Mouse (Mus musculus): ENCODE measurements at regions not wholly inside any gene's neighbourhood (a gene's known extent, or its start where the extent isn't known, plus 50 kb on each side); places are given as distances from the start of the nearest gene placed in this dataset. TPM values are rescaled to one million over a fixed set of nuclear protein-coding genes. Genes with fewer than 3 reads are reported as not detected.

Small RNA genes lying in the stretch of these regions (microRNA-seq; reads per million reads assigned to microRNA genes)
- gene Gm25754 (ENCODE audit: borderline number of aligned reads), result not detected
